Mouse (Mus musculus) CH12.LX (cell line): ENCODE data around the gene Cald1. TPM values are rescaled to one million over a fixed set of nuclear protein-coding genes. Genes with fewer than 3 reads are reported as not detected.

Experiments
- DNase-seq: peaks from one replicate; pipeline ENCODE4 v3.0.0-alpha.2; 2013; ENCODE audit errors: extremely low read depth
- H3K27ac ChIP-seq: 2 replicates; pipeline ENCODE4 v1.5.1; 2012; ENCODE audit warnings: low read depth, mild to moderate bottlenecking, control low read depth, moderate library complexity; ENCODE audit not compliant: insufficient read depth
- H3K27me3 ChIP-seq: replicated peaks from 2 replicates; pipeline ENCODE3; 2012; ENCODE audit warnings: inconsistent platforms
- H3K36me3 ChIP-seq, 2 experiments: replicated peaks in 1 of 2; 2 replicates each; pipeline versions ENCODE3 to v1.6.1; 2012; ENCODE audit warnings: inconsistent platforms in 1 of 2, low read length in 1 of 2, mild to moderate bottlenecking in 1 of 2, mixed read lengths in 1 of 2, moderate library complexity in 1 of 2; ENCODE audit not compliant: control insufficient read depth in 1 of 2, insufficient read depth in 1 of 2
- H3K4me1 ChIP-seq, 2 experiments: 2 replicates each; pipeline ENCODE4 v1.6.1; 2012; ENCODE audit warnings: inconsistent platforms in 1 of 2, moderate library complexity in 1 of 2; ENCODE audit not compliant: insufficient read depth in 2 of 2, control insufficient read depth in 1 of 2
- H3K4me2 ChIP-seq: 2 replicates; pipeline ENCODE4 v1.6.1; 2012; ENCODE audit warnings: low read depth, mild to moderate bottlenecking, control low read depth; ENCODE audit not compliant: poor library complexity, insufficient read depth, severe bottlenecking
- H3K4me3 ChIP-seq, 3 experiments: fragments of 150-350 bp in 1 of 3; sonication (generic) in 1 of 3; replicated peaks in 1 of 3; 2 replicates each; pipeline versions ENCODE3 to v1.5.1; 2011 to 2012; ENCODE audit warnings: low read depth in 2 of 3, low read length in 2 of 3, mild to moderate bottlenecking in 2 of 3, moderate library complexity in 2 of 3, control low read depth in 1 of 3, improper control_type of control experiment in 1 of 3, inconsistent platforms in 1 of 3, mixed read lengths in 1 of 3; ENCODE audit not compliant: poor library complexity in 1 of 3
- H3K79me2 ChIP-seq: replicated peaks from 2 replicates; pipeline ENCODE4 v1.6.1; 2012; ENCODE audit warnings: mild to moderate bottlenecking, moderate library complexity; ENCODE audit not compliant: control insufficient read depth, poor library complexity, insufficient read depth, severe bottlenecking; ENCODE audit errors: extremely low read depth
- H3K9ac ChIP-seq: 2 replicates; pipeline ENCODE4 v1.6.1; 2012; ENCODE audit warnings: low read depth, mild to moderate bottlenecking, control low read depth, moderate library complexity; ENCODE audit not compliant: insufficient read depth
- H3K9me3 ChIP-seq: replicated peaks from 2 replicates; pipeline ENCODE3; 2012; ENCODE audit warnings: low read length, inconsistent platforms, mixed read lengths
- CHD1 ChIP-seq: IDR thresholded peaks from 2 replicates; pipeline ENCODE4 v1.6.1; 2012; ENCODE audit warnings: low read depth, low read length, improper control_type of control experiment, inconsistent platforms
- E2F4 ChIP-seq: IDR thresholded peaks from 2 replicates; pipeline ENCODE4 v1.6.1; 2011; ENCODE audit warnings: low read depth, low read length, improper control_type of control experiment; ENCODE audit not compliant: insufficient replicate concordance
- EP300 ChIP-seq: IDR thresholded peaks from 2 replicates; pipeline ENCODE4 v1.6.1; 2011; ENCODE audit warnings: low read length, improper control_type of control experiment
- HCFC1 ChIP-seq: IDR thresholded peaks from 2 replicates; pipeline ENCODE4 v1.6.1; 2012; ENCODE audit warnings: low read depth, mild to moderate bottlenecking, inconsistent platforms, low read length, improper control_type of control experiment
- IRF4 ChIP-seq: IDR thresholded peaks from 2 replicates; pipeline ENCODE4 v1.6.1; 2014; ENCODE audit warnings: low read depth, mild to moderate bottlenecking, inconsistent platforms, low read length, improper control_type of control experiment
- MAFK ChIP-seq: IDR thresholded peaks from 2 replicates; pipeline ENCODE4 v1.6.1; 2011; ENCODE audit warnings: low read length, improper control_type of control experiment; ENCODE audit not compliant: insufficient replicate concordance
- MAX ChIP-seq: IDR thresholded peaks from 2 replicates; pipeline ENCODE4 v1.6.1; 2011; ENCODE audit warnings: low read length, improper control_type of control experiment
- MAZ ChIP-seq: IDR thresholded peaks from 2 replicates; pipeline ENCODE4 v1.6.1; 2012; ENCODE audit warnings: low read depth, mild to moderate bottlenecking, inconsistent platforms, low read length, improper control_type of control experiment, moderate library complexity
- MEF2A ChIP-seq: IDR thresholded peaks from 2 replicates; pipeline ENCODE4 v1.6.1; 2014; ENCODE audit warnings: low read depth, mild to moderate bottlenecking, inconsistent platforms, low read length, improper control_type of control experiment, borderline replicate concordance
- MYC ChIP-seq: IDR thresholded peaks from 2 replicates; pipeline ENCODE4 v1.6.1; 2011; ENCODE audit warnings: low read depth, mild to moderate bottlenecking, improper control_type of control experiment, low read length
- NELFE ChIP-seq: IDR thresholded peaks from 2 replicates; pipeline ENCODE4 v1.6.1; 2011; ENCODE audit warnings: low read depth, low read length, improper control_type of control experiment
- SIN3A ChIP-seq: IDR thresholded peaks from 2 replicates; pipeline ENCODE4 v1.6.1; 2012; ENCODE audit warnings: low read length, improper control_type of control experiment, inconsistent platforms
- SMC3 ChIP-seq: IDR thresholded peaks from 2 replicates; pipeline ENCODE4 v1.6.1; 2011; ENCODE audit warnings: low read depth, low read length, improper control_type of control experiment
- TBP ChIP-seq: conservative IDR thresholded peaks from 2 replicates; pipeline ENCODE4 v1.6.1; 2011; ENCODE audit warnings: low read depth, low read length, improper control_type of control experiment
- USF1 ChIP-seq: IDR thresholded peaks from 2 replicates; pipeline ENCODE4 v1.6.1; 2014; ENCODE audit warnings: low read depth, mild to moderate bottlenecking, inconsistent platforms, low read length, improper control_type of control experiment
- USF2 ChIP-seq: conservative IDR thresholded peaks from 2 replicates; pipeline ENCODE4 v1.6.1; 2011; ENCODE audit warnings: low read depth, low read length, improper control_type of control experiment
- ZKSCAN1 ChIP-seq: IDR thresholded peaks from 2 replicates; pipeline ENCODE4 v1.6.1; 2012; ENCODE audit warnings: low read depth, inconsistent platforms, low read length, improper control_type of control experiment, borderline replicate concordance
- ZMIZ1 ChIP-seq: IDR thresholded peaks from 2 replicates; pipeline ENCODE4 v1.6.1; 2012; ENCODE audit warnings: low read depth, mild to moderate bottlenecking, inconsistent platforms, low read length, improper control_type of control experiment
- dilution Hi-C: fragments of 300-500 bp; cut with MboI; formaldehyde crosslinking; loops from 2 replicates; pipeline ENCODE4 v1.14.3; 2020; ENCODE audit warnings: low sequenced_read_pairs; ENCODE audit not compliant: extremely low pct_unique_long_range_greater_than_20kb, extremely low pct_ligation_motif_present
- in situ Hi-C: fragments of 300-500 bp; cut with MboI; formaldehyde crosslinking; loops from 3 replicates; pipeline ENCODE4 v1.14.3; 2019; ENCODE audit warnings: low sequenced_read_pairs, low pct_ligation_motif_present, low pct_unique_long_range_greater_than_20kb, mixed read lengths
- polyA plus RNA-seq: library from polyadenylated mRNA; unstranded; fragments of >175 nt; gene quantifications from 2 replicates; pipeline ENCODE4 v1.2.1, GENCODE M21; 2012; ENCODE audit warnings: low read depth; ENCODE audit not compliant: insufficient read length
- total RNA-seq, 2 experiments: library from RNA; depleted of rRNA; stranded (reverse); fragments of 300-350 nt in 1 of 2; fragments of >200 nt in 1 of 2; gene quantifications; 2 replicates each; pipeline ENCODE4 v1.2.3; 2012 to 2014

Cald1 gene
- total and polyA plus RNA-seq, 3 experiments = 0.55 to 4.0 (median 1.1) TPM

- no peaks in the 10 kb centered on the region for H3K4me1 ChIP-seq
- no peak overlapping the region for H3K4me2 ChIP-seq
- H3K9ac ChIP-seq = no peak overlapping the region
- no peaks in the 10 kb centered on the region for H3K36me3 ChIP-seq
- TF ChIP-seq CHD1 (no peak), ZMIZ1 (no peak), MYC (no peak)
- no peak for DNase-seq
- dilution Hi-C loops = no loop called here
- no peaks in the 10 kb centered on the region for H3K27me3 ChIP-seq
- no peak overlapping the region for H3K4me3 ChIP-seq
- H3K79me2 ChIP-seq = no peaks in the 10 kb centered on the region
- in situ Hi-C loops = no loop called here
- peaks cover 5% of the 10 kb centered on the region for H3K9me3 ChIP-seq
- no peak overlapping the region for H3K27ac ChIP-seq
Measured at GRCm38 (mm10) chr6:34797887-34798286, 199.6 kb downstream of the Cald1 start.

DNA sequence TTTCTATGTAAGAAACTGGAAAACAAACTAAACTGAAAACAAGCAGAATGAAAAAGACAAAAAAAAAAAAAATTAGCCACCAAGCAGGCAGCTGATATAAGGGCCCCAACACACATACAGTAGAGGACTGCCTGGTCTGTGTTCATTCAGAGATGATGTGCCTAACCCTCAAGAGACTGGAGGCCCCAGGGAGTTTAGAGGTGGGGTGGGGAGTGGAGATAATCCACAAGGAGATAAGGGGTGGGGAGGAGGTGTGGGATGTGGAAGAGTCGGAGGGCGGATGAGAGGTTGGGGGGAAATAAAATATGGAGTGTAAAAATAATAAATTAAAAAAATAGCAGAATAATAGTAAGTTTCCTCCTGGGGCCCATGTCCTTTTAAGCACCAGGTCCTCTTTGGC, 207.3 kb downstream of the Cald1 start:
- in situ Hi-C loops (no loop called here), dilution Hi-C loops (no loop called here)
- H3K27ac ChIP-seq = no peak overlapping the region
- H3K79me2 ChIP-seq = no peaks in the 10 kb centered on the region
- no peak for DNase-seq
- H3K27me3 ChIP-seq = no peaks in the 10 kb centered on the region
- H3K9me3 ChIP-seq = no peaks in the 10 kb centered on the region
- no peak overlapping the region for H3K9ac ChIP-seq
- H3K36me3 ChIP-seq = no peaks in the 10 kb centered on the region
- H3K4me3 ChIP-seq = no peak overlapping the region
- TF ChIP-seq ZKSCAN1 (no peak), MEF2A (no peak), SIN3A (no peak), TBP (no peak), E2F4 (no peak), USF1 (no peak), IRF4 (no peak), USF2 (no peak), MAX (no peak), SMC3 (no peak), EP300 (no peak), MAFK (no peak), MAZ (no peak), NELFE (no peak), HCFC1 (no peak)
- H3K4me2 ChIP-seq = no peak overlapping the region
- peaks cover 0 to 1% of the 10 kb centered on the region in 2 experiments; a peak in 2 of 4 replicates for H3K4me1 ChIP-seq
